9 mouse cellular contexts compared by ENCODE assay signal in the genomic region with DNA sequence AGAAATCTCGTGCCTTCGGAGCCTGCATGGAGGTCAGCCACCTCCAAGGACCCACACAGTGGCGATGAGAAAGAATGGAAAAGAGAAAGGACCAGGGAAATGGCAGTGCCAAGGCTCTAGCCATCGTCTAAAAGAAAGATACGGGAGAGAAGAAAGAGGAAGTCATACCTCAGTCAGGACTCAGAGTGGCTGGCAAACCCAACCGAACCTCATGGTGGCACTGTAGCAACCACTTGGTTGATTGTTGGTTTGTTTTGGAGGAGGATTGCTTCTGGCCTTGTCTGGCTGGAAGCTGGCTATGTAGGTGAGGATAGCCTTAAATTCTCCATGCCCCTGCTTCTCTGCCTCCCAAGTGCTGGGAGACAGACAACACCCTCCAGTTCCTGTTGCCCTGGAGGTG. TPM values are rescaled to one million over a fixed set of nuclear protein-coding genes. Genes with fewer than 3 reads are reported as not detected.
DNase-seq lines count a peak whose midpoint lies in the region; ATAC-seq and TF ChIP-seq lines count a peak whose summit lies in the region.
"Had no signal": no experiment of that assay in that cellular context is flagged by ENCODE, and none has a peak within 500 bp of the region (broad histone marks: within the 10 kb centered on the region; RNA-seq: fewer than 3 reads in every experiment).

No protein-coding gene starts in this region.

- no peaks in the 10 kb centered on the region for H3K9me3 ChIP-seq in forebrain, embryonic 14.5 days (replicated peaks; ENCODE audit: control insufficient read depth, low read length)
- H3K9me3 ChIP-seq in forebrain, embryonic 15.5 days = no peaks in the 10 kb centered on the region
- peaks cover 9% of the 10 kb centered on the region for H3K9me3 ChIP-seq in midbrain, embryonic 10.5 days (replicated peaks)
- 0 out of 2 replicates have a peak, but pooled peaks cover 3% of the 10 kb centered on the region for H3K9me3 ChIP-seq in midbrain, embryonic 16.5 days (replicated peaks; ENCODE audit: control insufficient read depth, low read length, poor library complexity, severe bottlenecking)
- H3K9me3 ChIP-seq: megakaryocyte, embryonic 14.5 days had no signal

- no peak for ATAC-seq in forebrain, embryonic 14.5 days
- no peak for ATAC-seq in forebrain, embryonic 15.5 days (replicated peaks)
- ATAC-seq in midbrain, embryonic 16.5 days = no peak
- ATAC-seq in monocyte, adult 5-6 weeks (replicated peaks; ENCODE audit: insufficient number of reproducible peaks, low FRiP score, low TSS enrichment, poor library complexity, severe bottlenecking) = peak; percentile 23; the same call in 1 of the 2 replicates

- no peak for DNase-seq in forebrain, embryonic 14.5 days (ENCODE audit: low spot score)
- no peak for DNase-seq in midbrain, embryonic 10.5 days (ENCODE audit: low spot score)
- no peak for DNase-seq in cerebellum, adult 9-10 months
- no peak for DNase-seq in layer of hippocampus, postnatal 36 days

- H3K27me3 ChIP-seq in forebrain, embryonic 14.5 days (replicated peaks; ENCODE audit: control insufficient read depth, insufficient read depth, low read length) = no peaks in the 10 kb centered on the region
- no peaks in the 10 kb centered on the region for H3K27me3 ChIP-seq in forebrain, embryonic 15.5 days
- H3K27me3 ChIP-seq in midbrain, embryonic 10.5 days (ENCODE audit: low read depth, poor library complexity, severe bottlenecking) = peaks cover 2% of the 10 kb centered on the region; the same call in 1 of the 2 replicates
- no peaks in the 10 kb centered on the region for H3K27me3 ChIP-seq in midbrain, embryonic 16.5 days (ENCODE audit: control insufficient read depth, insufficient read depth, low read depth, low read length)

- H3K27ac ChIP-seq in forebrain, embryonic 14.5 days (ENCODE audit: low read depth, low read length) = peak overlapping the region; percentile 11; the same call in 1 of the 2 replicates
- no peak overlapping the region for H3K27ac ChIP-seq in forebrain, embryonic 15.5 days (replicated peaks)
- H3K27ac ChIP-seq in midbrain, embryonic 10.5 days (replicated peaks) = peak overlapping the region; percentile 90
- H3K27ac ChIP-seq in midbrain, embryonic 16.5 days (ENCODE audit: low read length) = no peak overlapping the region
- H3K27ac ChIP-seq in cortical plate, adult 2 months (ENCODE audit: insufficient read depth, low read length) = no peak overlapping the region

- TF ChIP-seq POLR2A in cortical plate, adult 2 months (IDR thresholded peaks at IDR 0.05; ENCODE audit: extremely low read depth, insufficient read depth, low read length) = no peak

- no peaks in the 10 kb centered on the region for H3K36me3 ChIP-seq in forebrain, embryonic 14.5 days (ENCODE audit: control insufficient read depth, insufficient read depth, low read length)
- no peaks in the 10 kb centered on the region for H3K36me3 ChIP-seq in forebrain, embryonic 15.5 days
- 0 out of 2 replicates have a peak, but pooled peaks cover 2% of the 10 kb centered on the region for H3K36me3 ChIP-seq in midbrain, embryonic 10.5 days
- H3K36me3 ChIP-seq in midbrain, embryonic 16.5 days (ENCODE audit: control insufficient read depth, insufficient read depth, low read length) = no peaks in the 10 kb centered on the region

- 57% methylated on average over 6 of the region's 6 CpGs for WGBS in forebrain, embryonic 14.5 days
- 57% methylated on average over 6 of the region's 6 CpGs for WGBS in forebrain, embryonic 15.5 days
- WGBS in midbrain, embryonic 10.5 days = 58% methylated on average over 6 of the region's 6 CpGs
- WGBS in midbrain, embryonic 16.5 days = 65% methylated on average over 6 of the region's 6 CpGs

- peaks cover 17% of the 10 kb centered on the region for H3K4me1 ChIP-seq in forebrain, embryonic 14.5 days (ENCODE audit: control insufficient read depth, insufficient read depth, low read length)
- H3K4me1 ChIP-seq in forebrain, embryonic 15.5 days = peaks cover 28% of the 10 kb centered on the region
- peaks cover 63% of the 10 kb centered on the region for H3K4me1 ChIP-seq in midbrain, embryonic 10.5 days
- peaks cover 21% of the 10 kb centered on the region for H3K4me1 ChIP-seq in midbrain, embryonic 16.5 days (ENCODE audit: control insufficient read depth, insufficient read depth, low read length)
- H3K4me1 ChIP-seq in cortical plate, adult 2 months (ENCODE audit: control insufficient read depth, insufficient read depth, low read length) = peaks cover 7% of the 10 kb centered on the region

- no peak overlapping the region for H3K4me3 ChIP-seq in forebrain, embryonic 14.5 days (ENCODE audit: low read depth, low read length)
- no peak overlapping the region for H3K4me3 ChIP-seq in forebrain, embryonic 15.5 days
- no peak overlapping the region for H3K4me3 ChIP-seq in midbrain, embryonic 10.5 days
- H3K4me3 ChIP-seq in midbrain, embryonic 16.5 days (ENCODE audit: low read depth, low read length) = no peak overlapping the region
- H3K4me3 ChIP-seq in cortical plate, adult 2 months (ENCODE audit: insufficient read depth, low read length) = no peak overlapping the region

- no peak overlapping the region for H3K4me2 ChIP-seq in forebrain, embryonic 14.5 days (ENCODE audit: low read length)
- no peak overlapping the region for H3K4me2 ChIP-seq in forebrain, embryonic 15.5 days (replicated peaks)
- H3K4me2 ChIP-seq in midbrain, embryonic 16.5 days (ENCODE audit: low read length) = no peak overlapping the region

- no peak overlapping the region for H3K9ac ChIP-seq in forebrain, embryonic 14.5 days (ENCODE audit: low read length)
- H3K9ac ChIP-seq in forebrain, embryonic 15.5 days (replicated peaks) = no peak overlapping the region
- H3K9ac ChIP-seq in midbrain, embryonic 16.5 days (ENCODE audit: low read depth, low read length) = no peak overlapping the region

- peak; percentile 34; the same call in 1 of the 2 replicates for TF ChIP-seq CTCF in cortical plate, adult 2 months (IDR thresholded peaks at IDR 0.05; ENCODE audit: extremely low read depth, insufficient read depth, low read length)

RNA-seq across cellular contexts. Expression of a gene that starts 34.3 kb away (rescaled TPM):
- polyA plus RNA-seq in forebrain, embryonic 14.5 days (2014; fragmentation: Nextera tagmentation; extraction: Ambion mirVana) = 2.4 and 2.7 TPM in 2 replicates
- 2.6 and 3.7 TPM in 2 replicates for polyA plus RNA-seq in forebrain, embryonic 15.5 days (2015; fragmentation: Nextera tagmentation; extraction: Ambion mirVana)
- polyA plus RNA-seq in midbrain, embryonic 10.5 days (2016; fragmentation: Nextera tagmentation; extraction: Ambion mirVana) = 3.5 and 4.0 TPM in 2 replicates
- polyA plus RNA-seq in midbrain, embryonic 16.5 days (2015; fragmentation: Nextera tagmentation; extraction: Ambion mirVana) = 0.99 and 2.1 TPM in 2 replicates
- polyA plus RNA-seq in cortical plate, adult 2 months (2012; rRNA removed) = 13.5 and 17.5 TPM in 2 replicates
- total RNA-seq in monocyte, adult 5-6 weeks (2017) = 0.68 TPM in 1 of 3 replicates, not detected in the others
- total RNA-seq in layer of hippocampus, postnatal 36 days (2021) = 1 to 10 TPM; 4.8 to 5.6 TPM

RNA-seq across cellular contexts. Expression of a gene that starts 38.4 kb away (rescaled TPM):
- polyA plus RNA-seq in forebrain, embryonic 14.5 days (2014; fragmentation: Nextera tagmentation; extraction: Ambion mirVana) = 128 and 139 TPM in 2 replicates
- 117 and 131 TPM in 2 replicates for polyA plus RNA-seq in forebrain, embryonic 15.5 days (2015; fragmentation: Nextera tagmentation; extraction: Ambion mirVana)
- polyA plus RNA-seq in midbrain, embryonic 10.5 days (2016; fragmentation: Nextera tagmentation; extraction: Ambion mirVana) = 126 and 127 TPM in 2 replicates
- polyA plus RNA-seq in midbrain, embryonic 16.5 days (2015; fragmentation: Nextera tagmentation; extraction: Ambion mirVana) = 105 and 109 TPM in 2 replicates
- polyA plus RNA-seq in cortical plate, adult 2 months (2012; rRNA removed) = 47.1 TPM in 2 replicates
- total RNA-seq in monocyte, adult 5-6 weeks (2017) = 7.1 to 15.9 TPM (median 9.9 TPM) in 3 replicates
- 10 to 100 TPM; 31.3 to 37.4 TPM for total RNA-seq in layer of hippocampus, postnatal 36 days (2021)

Comparison
In these comparisons a context has a peak if more than half of its experiments do, and no peak if none do; other contexts are left out.
1. H3K27ac ChIP-seq: peak in forebrain, embryonic 14.5 days (single experiment) and midbrain, embryonic 10.5 days (single experiment); none in forebrain, embryonic 15.5 days (single experiment), midbrain, embryonic 16.5 days (single experiment) and cortical plate, adult 2 months (single experiment).